Mouse (Mus musculus) left cerebral cortex, adult 8-10 months (tissue): ENCODE measurements around the gene Ssr1. TPM values are rescaled to one million over a fixed set of nuclear protein-coding genes. Genes with fewer than 3 reads are reported as not detected.
A peak's percentile ranks its signal among the peaks of the same experiment; 100 is the strongest.

ENCODE experiments used
- DNase-seq, 2 experiments: peaks; one replicate each; pipeline ENCODE4 v3.0.0; 2022; ENCODE audit warnings: low spot score in 2 of 2
- total RNA-seq, 4 experiments: library from RNA; stranded (reverse); gene quantifications; 2 replicates each; pipeline ENCODE4 v1.2.4; 2022

Ssr1 gene
- total RNA-seq, 4 experiments from 2014 or later, result 96.9 to 110 (median 100) TPM

- no peak for DNase-seq
These were observed 13.7 kb downstream of the Ssr1 start for GRCm38 (mm10) chr13:37980346-37980745.

GRCm38 (mm10) chr13:37979506-37979905, 14.5 kb downstream of the Ssr1 start:
- no peak for DNase-seq

- no peak for DNase-seq
These were observed 19.3 kb downstream of the Ssr1 start for GRCm38 (mm10) chr13:37974731-37975130.

- DNase-seq, result no peak
These were observed 20.0 kb downstream of the Ssr1 start for GRCm38 (mm10) chr13:37974036-37974435.

- no peak for DNase-seq
These were observed 23.0 kb downstream of the Ssr1 start for GRCm38 (mm10) chr13:37970887-37971530.

GRCm38 (mm10) chr13:37969988-37970387, 24.0 kb downstream of the Ssr1 start:
- no peak for DNase-seq

- DNase-seq, result peak; percentile 65 to 92
These were observed 24.7 kb downstream of the Ssr1 start for GRCm38 (mm10) chr13:37969337-37969736.

GRCm38 (mm10) chr13:37967565-37967964, 26.5 kb downstream of the Ssr1 start:
- DNase-seq, result no peak

- DNase-seq, result no peak
These were observed 27.0 kb downstream of the Ssr1 start for GRCm38 (mm10) chr13:37967052-37967437.

GRCm38 (mm10) chr13:37966256-37967051, 27.6 kb downstream of the Ssr1 start:
- no peak for DNase-seq

- no peak for DNase-seq
These were observed 28.7 kb downstream of the Ssr1 start for GRCm38 (mm10) chr13:37965126-37965914.

GRCm38 (mm10) chr13:37964128-37965087, 29.6 kb downstream of the Ssr1 start:
- DNase-seq, result peak in 1 of 2 experiments; percentile 61

- peak; percentile 51 to 56 for DNase-seq
These were observed 30.5 kb downstream of the Ssr1 start for GRCm38 (mm10) chr13:37963354-37964007.

- DNase-seq, result no peak
These were observed 31.5 kb downstream of the Ssr1 start for GRCm38 (mm10) chr13:37962541-37962940.

GRCm38 (mm10) chr13:37959936-37960335, 34.1 kb downstream of the Ssr1 start:
- no peak for DNase-seq

GRCm38 (mm10) chr13:37959239-37959907, 34.6 kb downstream of the Ssr1 start:
- DNase-seq, result no peak

GRCm38 (mm10) chr13:37958498-37959238, 35.3 kb downstream of the Ssr1 start:
- no peak for DNase-seq

- no peak for DNase-seq
These were observed 39.7 kb downstream of the Ssr1 start for GRCm38 (mm10) chr13:37954318-37954717.

- no peak for DNase-seq
These were observed 41.0 kb downstream of the Ssr1 start for GRCm38 (mm10) chr13:37952981-37953380.
